Mouse (Mus musculus) adrenal gland, adult 8-10 months (tissue): ENCODE measurements around the gene Glmp. TPM values are rescaled to one million over a fixed set of nuclear protein-coding genes. Genes with fewer than 3 reads are reported as not detected.
"Not testable (repeated sequence)": the region's sequence is repeated elsewhere in the genome, so short reads cannot be mapped to it uniquely, and the experiment has no call there.

ENCODE experiments used
- DNase-seq: peaks from one replicate; pipeline ENCODE4 v3.0.0; 2022
- total RNA-seq, 4 experiments: library from RNA; stranded (reverse); gene quantifications; 2 replicates each; pipeline ENCODE4 v1.2.4; 2022

Glmp gene
- total RNA-seq, 4 experiments from 2014 or later: 233 to 293 (median 254) TPM

DNA sequence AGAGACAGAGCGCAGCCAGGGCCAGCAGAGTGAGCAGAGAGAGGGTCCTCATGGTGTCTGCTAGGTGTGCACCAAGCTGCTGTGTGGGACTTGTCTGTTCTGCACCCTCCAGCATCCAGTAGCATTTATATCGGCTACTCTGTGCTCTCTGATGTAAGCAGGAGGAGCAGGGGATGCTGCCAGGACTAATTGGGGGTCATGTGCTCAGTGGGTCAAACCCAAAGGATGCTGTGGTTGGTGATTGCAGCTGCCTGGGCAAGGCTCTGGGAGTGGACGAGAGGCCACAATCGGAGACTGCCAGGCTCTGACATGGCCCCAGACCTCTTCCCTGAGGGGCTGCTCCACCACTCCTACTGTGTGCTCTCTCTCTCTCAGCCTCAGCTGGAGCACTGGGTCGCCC is 53.8 kb downstream of the Glmp start, which contains the start of gene Bglap2:
Bglap2 (minus strand) TSS at position 101 of the 400 bp plus-strand sequence.
- not testable (repeated sequence) for DNase-seq

Other genes with a start within 250 kb of the Glmp start
- not detected for gene Ttc24, start 246.7 kb upstream of the Glmp start, total RNA-seq
- 1 to 10 TPM in 1 of 4 experiments, under 1 TPM in 3; 0.61 to 2.3 (median 0.73) TPM for gene Iqgap3, start 243.1 kb upstream of the Glmp start, total RNA-seq
- gene Mef2d, start 182.7 kb upstream of the Glmp start, total RNA-seq: 100 to 1,000 TPM in 1 of 4 experiments, 10 to 100 TPM in 3; 82.0 to 111 (median 89.0) TPM
- gene Rhbg, start 70.3 kb upstream of the Glmp start, total RNA-seq: 10 to 100 TPM; 12.0 to 27.5 (median 17.3) TPM
- gene Gm38392, start 37.8 kb upstream of the Glmp start, total RNA-seq: 1 to 10 TPM; 1.3 to 3.1 (median 2.3) TPM
- 1 to 10 TPM; 6.2 to 9.3 (median 8.2) TPM for gene Tsacc, start 28.0 kb upstream of the Glmp start, total RNA-seq
- 100 to 1,000 TPM; 250 to 360 (median 279) TPM for gene Cct3, start 27.9 kb upstream of the Glmp start, total RNA-seq
- gene Tmem79, start 11.1 kb downstream of the Glmp start, total RNA-seq: 1 to 10 TPM; 4.4 to 7.1 (median 5.9) TPM
- 10 to 100 TPM; 48.2 to 66.6 (median 55.9) TPM for gene Smg5, start 11.2 kb downstream of the Glmp start, total RNA-seq
- gene Paqr6, start 39.6 kb downstream of the Glmp start, total RNA-seq: 1 to 10 TPM; 4.1 to 6.9 (median 5.4) TPM
- gene Bglap3, start 47.7 kb downstream of the Glmp start, total RNA-seq: 1 to 10 TPM in 2 of 4 experiments, under 1 TPM in 1, not detected in 1; 0.89 to 1.9 (median 1.3) TPM
- gene Bglap2, start 53.7 kb downstream of the Glmp start, total RNA-seq: 1 to 10 TPM in 1 of 4 experiments, not detected in 3; 2.1 TPM
- gene Bglap, start 59.4 kb downstream of the Glmp start, total RNA-seq: 1 to 10 TPM in 2 of 4 experiments, under 1 TPM in 2; 0.77 to 7.8 (median 2.5) TPM
- 10 to 100 TPM; 31.5 to 46.9 (median 34.3) TPM for gene Pmf1, start 85.3 kb downstream of the Glmp start, total RNA-seq
- 10 to 100 TPM; 44.3 to 50.8 (median 47.0) TPM for gene Slc25a44, start 100.1 kb downstream of the Glmp start, total RNA-seq
- 10 to 100 TPM; 12.2 to 14.0 (median 12.5) TPM for gene Sema4a, start 136.2 kb downstream of the Glmp start, total RNA-seq
- gene Lmna, start 184.9 kb downstream of the Glmp start, total RNA-seq: 100 to 1,000 TPM in 3 of 4 experiments, 10 to 100 TPM in 1; 88.2 to 134 (median 124) TPM
- 1 to 10 TPM; 2.8 to 4.3 (median 3.9) TPM for gene Mex3a, start 207.4 kb downstream of the Glmp start, total RNA-seq
- gene Rab25, start 223.3 kb downstream of the Glmp start, total RNA-seq: not detected
- gene Lamtor2, start 228.1 kb downstream of the Glmp start, total RNA-seq: 100 to 1,000 TPM; 138 to 164 (median 144) TPM
- 10 to 100 TPM; 64.1 to 81.3 (median 66.7) TPM for gene Ubqln4, start 228.7 kb downstream of the Glmp start, total RNA-seq